Mouse (Mus musculus) ovary, postnatal 36 days (tissue): ENCODE measurements around the gene Lrrc47.

Source experiments
- DNase-seq: peaks from one replicate; pipeline ENCODE4 v3.0.0; 2022; ENCODE audit warnings: low spot score, mixed read lengths

Gene Lrrc47

DNA sequence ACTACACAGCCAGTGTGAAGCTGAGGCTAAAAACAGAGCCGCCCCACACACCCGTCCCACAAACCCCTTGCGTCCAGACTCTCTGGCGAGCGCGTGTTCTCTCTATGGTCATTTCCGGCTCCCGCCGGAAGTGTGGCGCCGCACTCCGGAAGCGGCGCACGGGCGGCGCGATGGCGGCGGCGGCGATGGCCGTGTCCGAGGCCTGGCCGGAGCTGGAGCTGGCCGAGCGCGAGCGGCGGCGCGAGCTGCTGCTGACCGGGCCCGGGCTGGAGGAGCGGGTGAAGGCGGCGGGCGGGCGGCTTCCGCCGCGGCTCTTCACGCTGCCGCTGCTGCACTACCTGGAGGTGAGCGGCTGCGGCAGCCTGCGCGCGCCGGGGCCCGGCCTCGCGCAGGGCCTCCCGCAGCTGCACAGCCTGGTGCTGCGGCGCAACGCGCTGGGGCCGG is at the start of gene Lrrc47:
Lrrc47 (plus strand) TSS at position 86 of the 444 bp plus-strand sequence.
- peak; percentile 82 for DNase-seq

DNA sequence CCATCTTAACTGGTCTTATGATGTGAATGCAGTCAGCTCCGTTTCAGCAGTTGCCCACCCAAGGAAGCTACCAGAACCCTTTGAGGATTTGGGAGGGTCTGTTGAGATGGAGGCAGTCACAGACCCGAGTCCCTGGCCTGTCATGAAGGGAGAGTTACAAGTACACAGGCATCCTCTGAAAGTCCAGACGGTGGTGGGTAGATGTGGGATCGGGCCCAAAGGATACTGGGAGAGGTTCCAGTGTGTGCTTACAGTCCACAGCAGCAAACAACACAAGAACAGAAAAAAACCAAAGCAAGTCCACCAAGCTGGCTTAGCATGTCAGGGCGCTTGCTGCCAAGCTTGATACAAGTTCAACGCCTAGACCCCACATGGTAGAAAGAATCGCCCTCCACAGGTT is 48.9 kb upstream of the Lrrc47 start:
- no peak for DNase-seq

DNA sequence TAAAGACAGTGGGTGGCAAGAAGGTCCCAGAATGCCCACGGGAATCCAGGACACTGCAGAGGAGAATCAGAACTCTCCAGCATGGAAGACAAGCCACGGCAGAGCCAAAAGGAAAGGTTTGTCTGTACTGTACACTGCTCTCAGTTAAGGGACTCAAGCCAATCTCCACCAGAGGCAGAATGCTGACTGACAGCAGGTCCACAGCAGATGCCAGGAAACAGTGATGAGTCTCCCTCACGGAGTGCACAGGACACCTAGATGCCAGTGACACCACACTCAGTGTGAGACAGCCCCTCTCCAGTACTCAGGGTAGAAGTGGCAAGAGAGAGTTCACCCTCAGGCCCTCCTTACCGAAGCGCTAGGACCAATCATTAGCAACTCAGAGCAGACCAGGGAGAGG is 44.9 kb upstream of the Lrrc47 start:
- no peak for DNase-seq

DNA sequence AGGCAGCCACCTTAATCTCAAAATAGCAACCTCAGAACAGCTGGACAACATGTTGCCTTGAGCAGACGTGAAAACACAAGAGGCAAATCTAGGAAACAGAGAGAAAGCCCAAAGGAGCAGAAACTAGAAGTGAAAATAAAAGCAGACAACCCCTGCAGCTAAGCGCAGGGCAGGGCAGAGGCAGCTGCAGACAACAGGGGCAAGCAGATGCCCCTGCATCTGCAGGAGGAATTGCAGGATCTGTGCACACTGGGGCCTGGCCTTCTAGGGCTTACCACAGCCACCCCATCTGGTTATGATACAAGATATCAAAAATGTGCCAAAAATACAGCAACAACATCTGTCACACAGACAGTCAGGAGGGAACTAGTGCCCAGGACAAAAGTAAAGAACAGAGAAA is 44.0 kb upstream of the Lrrc47 start:
- DNase-seq = no peak

DNA sequence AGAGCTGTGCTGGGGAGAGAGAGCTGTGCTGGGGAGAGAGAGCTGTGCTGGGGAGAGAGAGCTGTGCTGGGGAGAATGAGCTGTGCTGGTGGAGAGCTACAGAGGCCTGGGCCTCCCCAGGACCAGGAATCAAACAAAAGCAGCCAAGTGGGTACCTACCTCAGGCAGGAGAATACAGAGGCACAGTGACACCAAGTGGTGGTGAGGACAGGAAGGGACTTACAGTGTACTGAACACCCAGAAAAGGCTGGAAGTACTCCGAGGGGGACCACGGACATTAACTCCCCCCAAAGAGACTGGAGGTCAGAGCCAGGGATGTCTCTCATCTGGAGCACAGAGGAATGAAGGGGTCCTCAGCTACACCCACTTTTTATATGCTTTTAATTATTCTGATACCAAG is 43.5 kb upstream of the Lrrc47 start:
- no peak for DNase-seq

DNA sequence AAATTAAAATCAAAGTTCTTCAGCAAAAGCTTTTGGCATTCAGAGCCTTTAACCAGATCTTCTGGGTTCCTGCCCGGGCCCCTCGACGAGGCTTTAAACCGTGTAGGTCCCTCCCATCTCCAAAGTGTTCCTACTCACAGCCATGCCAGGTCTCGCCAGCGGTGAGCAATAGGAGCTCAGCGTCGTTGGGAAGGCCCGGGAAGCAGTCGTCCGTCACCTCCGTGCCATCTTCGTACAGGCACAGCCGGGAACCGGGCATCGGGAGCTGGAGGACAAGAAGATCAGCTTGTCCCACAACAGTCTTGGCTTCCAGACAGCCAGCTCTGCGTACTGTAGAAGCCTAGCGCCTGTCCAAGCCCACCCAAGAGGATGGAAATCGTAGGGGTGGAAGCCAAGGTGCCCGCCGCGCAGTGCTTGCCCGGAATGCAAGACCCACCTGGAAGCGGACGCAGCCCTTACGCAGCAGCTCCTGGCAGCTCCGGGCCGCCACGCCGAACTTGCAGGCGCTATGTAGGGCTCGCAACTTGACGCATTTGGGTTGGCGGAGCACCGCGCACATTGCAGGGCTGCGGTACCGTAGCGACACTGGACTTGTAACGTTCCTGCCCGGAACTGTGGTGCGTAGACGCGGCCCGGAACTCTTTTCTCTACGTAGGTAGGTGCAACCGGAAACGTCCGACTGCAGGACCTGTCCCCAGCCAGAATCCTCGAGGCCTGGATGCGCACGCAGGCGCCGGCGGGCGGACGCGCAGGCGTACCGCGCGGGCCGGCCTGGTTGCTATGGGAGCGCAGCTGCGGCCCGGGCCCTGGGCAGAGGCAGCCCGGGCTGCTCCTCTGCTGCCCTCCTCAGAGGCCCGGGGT is 36.9 kb upstream of the Lrrc47 start, which contains the start of the genes Dffb and Cep104:
Dffb (minus strand) TSS at position 696 of the 861 bp plus-strand sequence.
Cep104 (plus strand) TSS at position 764 of the 861 bp plus-strand sequence.
- peak; percentile 94 for DNase-seq

DNA sequence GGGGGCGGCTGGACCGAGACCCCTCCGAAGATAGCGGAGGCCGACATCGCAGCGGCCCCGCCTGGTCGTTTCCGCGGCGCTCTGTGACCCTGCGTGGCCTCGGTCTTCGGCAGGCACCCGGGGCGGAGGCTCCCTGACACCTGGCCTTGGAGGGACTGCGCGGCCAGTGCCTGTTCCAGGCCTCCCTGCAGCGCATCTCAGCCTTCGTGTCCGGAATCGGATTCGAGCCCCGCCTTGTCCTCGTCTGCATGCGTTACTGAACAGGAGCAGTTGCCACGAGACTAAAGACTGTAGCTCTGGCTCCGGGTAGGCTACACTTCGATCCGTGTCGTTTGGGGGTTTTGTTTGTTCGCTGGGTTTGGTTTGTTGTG is 36.3 kb upstream of the Lrrc47 start:
- no peak for DNase-seq

DNA sequence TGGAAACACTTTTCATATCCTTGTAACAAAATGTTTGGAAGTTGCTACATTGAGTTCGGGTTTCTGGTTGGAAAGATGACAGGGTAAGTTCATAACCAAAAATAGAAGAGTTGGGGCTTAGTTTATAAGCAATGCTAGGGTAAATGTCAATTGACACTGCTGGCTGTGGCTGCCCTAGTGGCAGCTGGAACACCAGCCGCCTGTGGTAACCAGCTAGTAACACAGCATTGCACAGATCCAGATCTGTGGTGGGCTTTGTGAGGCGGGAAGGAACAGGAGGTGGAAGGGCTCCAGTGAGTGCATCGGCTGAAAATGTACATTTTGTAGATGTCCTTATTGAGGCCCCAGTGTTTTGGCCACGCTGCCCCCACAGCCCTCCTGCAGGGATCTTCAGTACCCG is 35.8 kb upstream of the Lrrc47 start:
- no peak for DNase-seq

DNA sequence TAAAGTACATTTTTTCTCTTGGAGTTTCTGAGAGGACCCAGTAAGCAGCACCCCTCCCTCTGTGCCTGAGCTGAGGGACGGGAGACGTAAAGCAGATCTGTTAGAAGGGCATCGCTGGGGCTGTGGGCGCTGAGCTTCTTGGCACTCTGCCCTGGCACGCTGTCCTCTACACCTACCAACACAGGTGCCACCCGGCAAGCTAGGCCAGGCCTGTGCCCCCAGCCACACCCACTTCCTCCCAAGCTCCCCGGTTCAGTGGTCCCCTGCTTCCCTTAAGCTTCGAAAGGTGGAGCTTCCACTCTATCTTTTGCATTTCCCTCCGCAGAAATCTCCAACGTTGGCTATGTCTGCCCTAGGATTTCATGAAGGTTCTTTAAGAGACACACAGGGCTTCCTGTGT is 32.3 kb upstream of the Lrrc47 start:
- DNase-seq = no peak

DNA sequence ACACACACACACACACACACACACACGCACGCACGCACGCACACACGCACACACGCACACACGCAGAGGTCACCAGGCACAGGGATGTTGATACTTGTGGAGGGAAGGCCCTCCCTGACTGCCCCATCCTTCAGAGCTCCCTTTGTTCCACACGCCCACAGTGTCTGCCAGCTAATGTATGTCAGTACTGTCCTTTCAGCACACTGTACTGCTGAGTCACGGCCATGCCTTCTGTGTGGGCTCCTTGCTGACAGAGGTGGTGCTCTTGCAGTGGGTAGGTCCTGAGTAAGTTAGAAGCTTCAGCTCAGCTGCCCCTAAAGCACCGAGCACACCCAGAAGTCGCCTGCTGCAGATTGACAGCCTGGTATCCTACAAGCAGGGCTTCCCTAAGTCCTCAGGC is 31.1 kb upstream of the Lrrc47 start:
- DNase-seq = no peak

DNA sequence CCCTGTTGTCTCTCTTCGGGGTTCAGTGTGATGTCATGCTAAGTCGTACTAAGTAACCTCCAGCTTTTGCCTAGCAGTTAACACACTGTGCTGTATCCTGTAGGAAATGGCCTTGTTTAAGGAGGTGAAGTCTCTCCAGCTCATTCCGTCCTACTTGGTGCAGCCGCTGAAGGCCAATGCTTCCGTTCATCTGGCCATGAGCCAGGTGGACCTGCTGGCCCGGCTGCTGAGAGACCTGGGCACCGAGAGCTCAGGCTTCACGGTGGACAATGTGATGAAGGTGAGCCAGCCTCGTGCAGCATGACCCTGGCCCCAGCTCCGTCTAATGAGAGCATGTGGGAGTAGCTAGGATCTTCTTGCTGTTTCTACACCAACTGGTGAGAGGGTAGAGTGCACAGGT is 18.8 kb upstream of the Lrrc47 start:
- no peak for DNase-seq

DNA sequence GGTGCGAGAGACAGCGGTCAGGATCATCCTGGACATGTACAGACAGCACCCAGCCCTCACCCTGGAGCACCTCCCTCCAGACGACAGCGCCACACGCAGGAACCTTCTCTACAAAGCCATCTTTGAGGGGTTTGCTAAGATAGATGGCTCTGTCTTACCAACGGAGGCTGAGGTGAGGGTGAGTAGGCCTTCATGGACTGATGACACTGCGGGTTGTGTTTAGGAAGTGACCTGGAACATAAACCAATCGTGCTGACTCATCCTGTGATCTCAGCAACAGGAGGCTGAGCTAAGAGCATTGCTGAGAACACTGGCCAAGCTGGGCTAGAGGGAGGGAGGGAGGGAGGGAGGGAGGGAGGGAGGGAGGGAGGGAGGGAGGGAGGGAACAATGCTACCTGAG is 18.0 kb upstream of the Lrrc47 start:
- no peak for DNase-seq

DNA sequence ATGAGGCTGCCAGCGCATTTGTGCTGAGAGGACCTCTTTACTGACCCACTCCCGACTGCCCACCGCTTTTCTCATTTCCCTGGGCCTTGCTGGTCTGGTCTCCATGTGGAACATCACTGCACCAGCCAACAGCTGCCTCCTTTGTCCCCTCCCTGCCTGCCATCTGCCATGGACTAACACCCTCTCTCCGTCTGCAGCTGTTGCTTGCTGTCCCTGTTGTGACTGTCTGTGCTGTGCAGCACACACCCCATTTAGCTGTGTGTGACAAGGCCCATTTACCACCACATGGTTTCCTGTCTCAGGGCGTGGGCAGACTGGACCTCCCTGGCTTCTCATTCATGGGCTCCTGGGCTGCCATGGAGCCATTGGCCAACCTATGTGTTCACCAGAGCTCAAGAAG is 6.0 kb upstream of the Lrrc47 start:
- DNase-seq = no peak

DNA sequence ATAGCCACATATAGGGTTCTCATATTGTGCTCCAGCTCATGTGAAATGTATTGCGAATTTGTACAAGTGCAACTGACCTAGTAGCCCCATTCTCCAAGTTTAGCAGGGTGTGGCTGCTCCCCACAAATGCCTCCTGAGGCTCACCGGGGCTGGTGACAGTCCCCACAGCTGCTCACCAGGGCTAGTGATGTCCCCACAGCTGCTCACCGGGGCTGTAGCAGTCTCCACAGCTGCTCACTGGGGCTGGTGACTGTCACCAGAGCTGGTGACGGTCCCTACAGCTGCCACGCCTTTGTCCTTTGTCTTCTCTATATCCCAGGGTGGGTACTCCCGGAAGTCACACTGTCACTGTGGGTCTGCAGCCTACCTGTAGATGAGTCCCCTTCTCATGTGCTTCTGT is 5.3 kb upstream of the Lrrc47 start:
- no peak for DNase-seq

DNA sequence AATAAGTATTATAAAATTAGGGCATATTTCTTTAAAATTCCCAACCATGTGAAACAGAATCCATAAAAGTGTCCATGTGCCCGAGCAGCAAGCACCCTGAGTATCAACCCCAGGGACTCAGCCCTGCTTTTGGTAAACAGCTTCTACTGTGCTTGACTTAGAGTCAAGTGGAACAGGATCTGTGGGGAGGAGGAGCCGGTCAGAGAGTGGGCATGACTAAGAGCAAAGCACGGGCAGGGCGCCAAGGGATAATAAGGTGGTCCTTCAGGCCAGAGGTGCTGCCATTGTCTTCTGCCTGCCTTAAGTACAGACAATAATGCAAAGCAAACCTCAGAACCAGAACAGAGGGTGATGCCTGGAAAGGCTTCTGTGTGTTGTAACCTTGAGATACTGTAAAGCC is 3.8 kb upstream of the Lrrc47 start:
- no peak for DNase-seq

DNA sequence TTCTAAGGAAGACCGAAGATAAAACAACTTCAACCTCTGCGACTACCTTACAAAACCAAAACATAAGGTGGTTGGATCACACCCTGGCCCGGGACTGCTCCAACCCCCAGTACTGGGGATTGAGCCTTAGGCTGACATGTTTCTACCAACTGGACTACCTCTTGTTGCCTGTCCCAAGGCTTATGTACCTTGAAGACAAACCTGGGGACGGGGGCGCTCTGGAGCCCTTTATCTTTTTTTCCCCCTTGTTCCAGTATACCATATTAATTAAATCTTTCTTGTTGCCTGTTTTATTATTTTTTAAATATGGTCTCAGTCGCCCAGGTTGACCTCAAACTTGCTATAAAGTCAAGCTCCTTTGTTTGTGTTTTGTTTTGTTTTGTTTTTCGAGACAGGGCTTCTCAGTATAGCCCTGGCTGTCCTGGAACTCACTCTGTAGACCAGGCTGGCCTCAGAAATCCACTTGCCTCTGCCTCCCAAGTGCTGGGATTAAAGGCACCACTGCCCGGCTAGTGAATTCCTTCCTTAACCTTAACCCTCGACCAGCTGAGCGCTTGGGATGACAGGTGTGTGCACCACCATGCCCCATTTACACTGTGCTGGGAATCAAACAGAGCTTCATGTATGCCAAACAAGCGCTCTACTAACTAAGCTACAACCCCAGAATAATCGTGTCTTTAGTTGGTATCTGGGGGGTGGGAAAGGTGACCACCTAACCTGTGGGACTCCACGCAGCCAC is 455 bp upstream of the Lrrc47 start:
- no peak for DNase-seq

DNA sequence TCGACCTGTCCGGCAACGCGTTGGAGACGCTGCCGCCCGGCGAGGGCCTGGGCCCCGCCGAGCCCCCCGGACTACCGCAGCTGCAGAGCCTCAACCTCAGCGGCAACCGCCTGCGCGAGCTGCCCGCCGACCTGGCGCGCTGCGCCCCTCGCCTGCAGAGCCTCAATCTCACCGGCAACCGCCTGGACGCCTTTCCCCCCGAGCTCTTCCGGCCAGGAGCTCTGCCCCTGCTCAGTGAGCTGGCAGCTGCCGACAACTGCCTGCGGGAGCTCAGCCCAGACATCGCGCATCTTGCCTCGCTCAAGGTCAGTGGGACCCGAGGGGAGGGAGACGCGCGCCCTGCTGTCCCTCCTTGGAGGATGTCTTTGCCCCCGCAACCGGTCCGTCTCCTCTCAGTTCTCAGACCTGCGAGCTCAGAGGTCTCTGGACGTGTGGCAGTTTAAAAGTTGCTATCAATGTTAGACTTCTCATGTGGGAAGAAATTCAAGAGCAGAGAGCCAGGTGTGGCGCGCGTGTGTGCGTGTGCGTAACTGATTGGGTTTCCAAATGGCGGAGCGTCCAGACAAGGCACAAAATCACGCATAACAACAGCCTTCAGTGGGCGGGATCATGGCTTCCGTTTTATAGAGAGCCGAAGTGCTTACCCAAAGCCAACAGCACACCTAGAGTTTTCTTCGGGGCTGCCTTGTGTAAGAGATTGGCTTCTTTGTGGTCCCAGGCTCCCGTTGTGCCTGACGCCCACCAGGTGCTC is 776 bp downstream of the Lrrc47 start:
- peak; percentile 41 for DNase-seq

DNA sequence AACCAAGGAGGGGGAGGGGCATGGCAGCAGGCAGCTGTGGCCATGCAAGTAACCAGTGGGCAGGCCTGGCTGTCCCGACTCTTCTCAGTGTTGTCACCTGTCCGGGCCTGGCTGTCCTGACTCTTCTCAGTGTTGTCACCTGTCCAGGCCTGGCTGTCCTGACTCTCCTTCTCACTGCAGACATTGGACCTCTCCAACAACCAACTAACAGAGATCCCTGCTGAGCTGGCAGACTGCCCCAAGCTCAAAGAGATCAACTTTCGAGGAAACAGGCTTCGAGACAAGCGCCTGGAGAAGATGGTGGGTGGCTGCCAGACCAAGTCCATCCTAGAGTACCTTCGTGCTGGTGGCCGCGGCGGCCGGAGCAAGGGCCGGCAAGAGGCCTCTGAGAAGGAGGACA is 3.9 kb downstream of the Lrrc47 start:
- DNase-seq = no peak

DNA sequence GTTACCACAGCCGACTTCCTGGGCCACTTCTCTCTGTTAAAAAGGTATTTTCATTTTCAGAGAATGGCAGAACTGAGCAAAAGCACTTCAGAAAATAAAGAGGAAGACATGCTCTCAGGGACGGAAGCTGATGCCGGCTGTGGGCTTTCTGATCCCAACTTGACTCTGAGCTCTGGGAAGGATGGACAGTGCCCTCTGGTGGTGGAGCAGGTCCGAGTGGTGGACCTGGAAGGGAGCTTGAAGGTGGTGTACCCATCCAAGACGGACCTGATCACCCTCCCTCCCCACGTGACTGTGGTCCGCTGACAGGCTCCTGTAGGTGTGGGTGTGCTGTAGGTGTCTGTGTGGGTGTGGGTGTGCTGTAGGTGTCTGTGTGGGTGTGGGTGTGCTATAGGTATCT is 8.0 kb downstream of the Lrrc47 start:
- peak; percentile 54 for DNase-seq

DNA sequence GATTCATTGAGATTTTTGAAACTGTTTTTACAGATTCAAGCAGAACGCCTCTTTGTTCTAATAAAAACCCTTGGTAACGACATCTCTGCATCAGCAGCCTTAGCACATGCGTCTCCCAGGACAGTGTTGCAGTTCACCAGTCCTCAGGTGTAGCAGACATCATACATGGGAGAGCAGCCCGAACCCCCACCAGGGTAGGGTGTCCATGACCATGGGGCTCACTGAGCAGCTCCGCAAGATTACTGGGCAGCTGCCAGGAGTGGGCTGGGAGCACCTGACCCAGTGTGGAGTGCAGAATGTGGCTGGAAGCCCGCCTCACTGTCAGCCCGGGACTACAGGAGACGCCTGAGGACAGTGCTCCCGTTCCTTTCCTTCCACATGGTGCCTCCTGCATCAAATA is 9.9 kb downstream of the Lrrc47 start:
- no peak for DNase-seq

DNA sequence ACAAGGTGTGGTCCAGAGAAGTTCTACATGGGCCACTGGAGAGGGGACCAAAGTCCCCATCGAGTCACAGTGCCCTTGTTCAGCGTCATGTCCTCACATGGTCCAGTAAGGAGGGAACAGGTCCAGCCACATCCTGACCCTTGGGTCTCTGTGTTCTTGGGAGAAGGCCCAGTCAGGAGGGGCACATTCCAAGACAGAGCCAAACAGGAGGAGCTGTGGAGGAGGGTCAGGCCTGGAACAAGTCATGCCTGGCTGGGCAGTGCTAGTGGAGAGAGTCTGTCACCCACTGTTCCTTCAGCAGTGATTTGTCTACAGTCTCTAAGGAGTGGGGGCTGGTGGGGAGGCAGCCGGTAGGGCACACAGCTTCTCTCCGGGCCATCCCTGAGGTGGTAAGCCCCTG is 10.9 kb downstream of the Lrrc47 start:
- peak; percentile 61 for DNase-seq

DNA sequence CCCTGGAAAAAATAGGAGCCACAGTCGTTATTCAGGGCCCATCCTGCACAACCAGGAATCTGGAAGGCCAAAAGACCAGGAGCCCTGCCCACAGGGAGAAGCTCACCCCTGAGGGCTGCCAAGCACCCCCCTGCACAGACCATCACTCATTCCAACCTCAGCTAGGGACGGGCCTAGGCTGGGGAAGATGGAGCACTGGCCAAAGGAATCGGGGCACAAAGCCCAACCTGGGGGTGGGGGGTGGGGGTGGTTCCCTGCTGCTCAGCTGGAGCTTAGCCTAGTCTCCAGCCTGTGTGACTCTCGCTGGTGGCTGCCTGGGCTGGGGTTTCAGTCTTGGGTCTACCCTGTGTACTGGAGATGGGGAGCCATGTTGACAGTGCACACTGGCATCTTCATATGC is 11.3 kb downstream of the Lrrc47 start:
- no peak for DNase-seq
